Mouse (Mus musculus): ENCODE measurements at regions not wholly inside any gene's neighbourhood (a gene's known extent, or its start where the extent isn't known, plus 50 kb on each side); places are given as distances from the start of the nearest gene placed in this dataset.

DNA sequence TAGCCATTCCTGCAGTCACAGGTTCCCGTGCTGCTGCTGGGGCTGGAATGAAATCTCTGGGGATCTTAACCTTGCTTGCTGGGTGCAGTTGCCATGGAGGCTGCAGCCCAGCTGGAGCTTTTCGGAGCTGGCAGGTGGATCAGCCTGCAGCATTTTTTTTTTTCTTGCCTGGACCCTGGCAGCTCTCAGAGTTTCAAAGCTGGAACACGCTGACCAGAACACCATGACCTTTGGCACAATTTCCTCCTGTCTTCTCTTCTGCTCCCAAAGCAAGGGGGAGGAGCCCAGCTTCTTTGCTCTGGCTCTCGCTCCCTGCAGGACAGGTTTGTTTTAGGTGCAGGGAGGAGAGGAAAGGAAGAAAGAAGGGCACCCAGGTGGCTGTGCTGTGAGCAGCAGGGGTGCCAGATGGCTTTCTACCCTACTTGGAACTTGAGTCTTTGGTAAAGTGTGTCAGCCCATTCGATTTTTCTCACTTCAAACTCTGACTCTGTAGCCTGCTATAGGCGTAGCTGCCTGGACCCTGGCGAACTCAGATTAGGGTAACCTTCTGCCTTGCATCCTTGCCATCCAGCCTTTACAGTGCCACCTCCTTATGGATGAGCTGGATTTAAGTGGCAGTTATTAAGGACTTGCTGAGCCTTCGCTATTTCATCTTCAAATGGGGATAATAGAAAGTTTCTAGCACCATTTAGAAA lies 1372.6 kb upstream of the A1bg start:
- no peaks in the 10 kb centered on the region for H3K79me2 ChIP-seq (ENCODE audit: control insufficient read depth, insufficient read depth)
- TF ChIP-seq USF1 (IDR thresholded peaks at IDR 0.05; ENCODE audit: low read depth) (no peak), POLR2AphosphoS2 (IDR thresholded peaks at IDR 0.05; ENCODE audit: insufficient read length, low read depth) (no peak), MYOG (IDR thresholded peaks at IDR 0.05; ENCODE audit: control insufficient read depth in 1 of 3, insufficient read depth in 1 of 3, insufficient read length in 2 of 3, low read depth in 2 of 3) (no peak), MAX (IDR thresholded peaks at IDR 0.05; ENCODE audit: low read depth) (no peak), SRF (IDR thresholded peaks at IDR 0.05; ENCODE audit: control insufficient read depth, insufficient read length, low read depth) (no peak), CEBPB (IDR thresholded peaks at IDR 0.05; ENCODE audit: insufficient read depth, poor library complexity, severe bottlenecking) (no peak), REST (IDR thresholded peaks at IDR 0.05; ENCODE audit: insufficient read depth, insufficient read length) (no peak), TCF3 (IDR thresholded peaks at IDR 0.05; ENCODE audit: insufficient read length, low read depth) (no peak), MYOD1 (IDR thresholded peaks at IDR 0.05; ENCODE audit: control insufficient read depth in 1 of 3, insufficient read length in 2 of 3, low read depth in 2 of 3) (no peak), TCF12 (IDR thresholded peaks at IDR 0.05; ENCODE audit: insufficient read depth, poor library complexity, severe bottlenecking) (no peak), E2F4 (IDR thresholded peaks at IDR 0.05; ENCODE audit: insufficient read depth) (no peak), POLR2A (IDR thresholded peaks at IDR 0.05; ENCODE audit: insufficient read length, low read depth) (no peak)
- H3K36me3 ChIP-seq (ENCODE audit: control insufficient read depth, insufficient read depth): no peaks in the 10 kb centered on the region
- H3K27me3 ChIP-seq (ENCODE audit: control insufficient read depth, insufficient read depth, insufficient read length): no peaks in the 10 kb centered on the region
- H3ac ChIP-seq (ENCODE audit: control insufficient read depth, insufficient read length): no peak overlapping the region
- no peak overlapping the region for H3K4me2 ChIP-seq (ENCODE audit: low read depth)
- no peak overlapping the region for H3K4me3 ChIP-seq

DNA sequence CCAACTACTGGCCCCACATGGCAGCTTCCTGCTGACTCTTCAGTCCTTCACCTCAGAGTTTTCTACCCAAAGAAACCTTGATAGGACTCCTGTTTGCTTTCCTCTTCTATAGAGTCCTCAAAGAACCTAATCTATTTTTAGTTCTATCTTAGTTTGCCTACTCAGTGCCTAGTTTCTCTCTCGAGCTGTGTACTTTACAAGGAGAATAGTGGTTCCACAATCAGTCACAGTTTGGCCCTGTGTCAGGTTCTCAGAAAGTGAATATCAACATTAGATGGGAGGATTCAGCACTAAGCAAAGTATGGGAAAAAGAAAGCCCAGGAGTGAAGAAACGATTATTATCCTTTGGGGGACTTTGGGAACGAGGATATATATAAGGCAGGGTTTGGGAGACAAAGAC lies 1372.0 kb upstream of the A1bg start:
- Histone ChIP-seq H3ac (ENCODE audit: control insufficient read depth, insufficient read length) (no peak overlapping the region), H3K79me2 (ENCODE audit: control insufficient read depth, insufficient read depth) (no peaks in the 10 kb centered on the region), H3K4me2 (ENCODE audit: low read depth) (no peak overlapping the region), H3K27me3 (ENCODE audit: control insufficient read depth, insufficient read depth, insufficient read length) (no peaks in the 10 kb centered on the region), H3K36me3 (ENCODE audit: control insufficient read depth, insufficient read depth) (no peaks in the 10 kb centered on the region), H3K4me3 (no peak overlapping the region)
- TF ChIP-seq CEBPB (IDR thresholded peaks at IDR 0.05; ENCODE audit: insufficient read depth, poor library complexity, severe bottlenecking) (no peak), REST (IDR thresholded peaks at IDR 0.05; ENCODE audit: insufficient read depth, insufficient read length) (no peak), MYOD1 (IDR thresholded peaks at IDR 0.05; ENCODE audit: control insufficient read depth in 1 of 3, insufficient read length in 2 of 3, low read depth in 2 of 3) (no peak), SRF (IDR thresholded peaks at IDR 0.05; ENCODE audit: control insufficient read depth, insufficient read length, low read depth) (no peak), USF1 (IDR thresholded peaks at IDR 0.05; ENCODE audit: low read depth) (no peak), MYOG (IDR thresholded peaks at IDR 0.05; ENCODE audit: control insufficient read depth in 1 of 3, insufficient read depth in 1 of 3, insufficient read length in 2 of 3, low read depth in 2 of 3) (no peak), MAX (IDR thresholded peaks at IDR 0.05; ENCODE audit: low read depth) (no peak), TCF12 (IDR thresholded peaks at IDR 0.05; ENCODE audit: insufficient read depth, poor library complexity, severe bottlenecking) (no peak), POLR2A (IDR thresholded peaks at IDR 0.05; ENCODE audit: insufficient read length, low read depth) (no peak), TCF3 (IDR thresholded peaks at IDR 0.05; ENCODE audit: insufficient read length, low read depth) (no peak), E2F4 (IDR thresholded peaks at IDR 0.05; ENCODE audit: insufficient read depth) (no peak)

DNA sequence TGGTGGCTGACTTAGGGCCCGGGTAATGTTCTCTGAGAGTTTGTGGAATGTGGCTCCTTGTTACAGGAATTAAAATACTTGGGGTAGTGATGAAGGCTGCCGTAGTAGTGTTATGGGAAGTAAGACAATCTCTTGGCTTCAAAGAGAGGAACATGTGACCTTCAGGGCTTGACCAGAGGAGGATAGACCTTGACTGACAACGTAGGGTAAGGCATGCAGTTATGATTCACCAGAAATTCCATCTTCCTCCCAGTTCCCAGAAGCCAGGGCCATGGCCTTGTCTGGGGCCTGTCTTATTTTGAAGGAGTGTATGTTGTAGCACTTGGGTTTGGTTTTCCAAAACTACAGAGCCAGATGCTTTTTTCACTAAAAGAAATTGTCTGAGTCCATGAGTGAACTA lies 1370.1 kb upstream of the A1bg start:
- Histone ChIP-seq H3K36me3 (ENCODE audit: control insufficient read depth, insufficient read depth) (no peaks in the 10 kb centered on the region), H3K4me2 (ENCODE audit: low read depth) (no peak overlapping the region), H3ac (ENCODE audit: control insufficient read depth, insufficient read length) (no peak overlapping the region), H3K27me3 (ENCODE audit: control insufficient read depth, insufficient read depth, insufficient read length) (no peaks in the 10 kb centered on the region), H3K4me3 (no peak overlapping the region), H3K79me2 (ENCODE audit: control insufficient read depth, insufficient read depth) (no peaks in the 10 kb centered on the region)
- TF ChIP-seq POLR2AphosphoS2 (IDR thresholded peaks at IDR 0.05; ENCODE audit: insufficient read length, low read depth) (no peak), USF1 (IDR thresholded peaks at IDR 0.05; ENCODE audit: low read depth) (peak; percentile 52), E2F4 (IDR thresholded peaks at IDR 0.05; ENCODE audit: insufficient read depth) (no peak)

DNA sequence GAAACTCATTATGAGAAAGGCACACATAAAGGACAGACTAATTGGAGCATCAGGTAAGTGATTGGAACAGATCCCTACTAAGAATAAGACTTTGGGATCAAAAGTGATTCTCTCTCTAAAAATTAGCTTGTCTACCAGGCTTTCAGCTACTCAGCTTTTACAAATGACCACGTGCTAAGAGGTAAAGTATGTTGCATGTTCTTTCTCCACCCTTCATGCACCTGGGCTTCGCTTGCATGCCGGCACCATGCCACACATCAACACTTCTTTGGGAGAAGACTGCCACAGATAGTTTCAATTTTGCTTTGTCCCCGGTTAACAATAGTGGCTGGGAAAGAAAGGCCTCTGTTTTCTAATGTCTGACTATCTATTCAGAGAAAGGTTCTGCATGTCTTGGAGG lies 1367.9 kb upstream of the A1bg start:
- Histone ChIP-seq H3K4me2 (ENCODE audit: low read depth) (no peak overlapping the region), H3K4me3 (no peak overlapping the region), H3K36me3 (ENCODE audit: control insufficient read depth, insufficient read depth) (no peaks in the 10 kb centered on the region), H3K79me2 (ENCODE audit: control insufficient read depth, insufficient read depth) (no peaks in the 10 kb centered on the region), H3ac (ENCODE audit: control insufficient read depth, insufficient read length) (no peak overlapping the region), H3K27me3 (ENCODE audit: control insufficient read depth, insufficient read depth, insufficient read length) (no peaks in the 10 kb centered on the region)
- no peak for TF ChIP-seq MYOD1 (IDR thresholded peaks at IDR 0.05; ENCODE audit: control insufficient read depth in 1 of 3, insufficient read length in 2 of 3, low read depth in 2 of 3)
- no peak for TF ChIP-seq POLR2A (IDR thresholded peaks at IDR 0.05; ENCODE audit: insufficient read length, low read depth)
- TF ChIP-seq USF1 (IDR thresholded peaks at IDR 0.05; ENCODE audit: low read depth): no peak
- no peak for TF ChIP-seq CEBPB (IDR thresholded peaks at IDR 0.05; ENCODE audit: insufficient read depth, poor library complexity, severe bottlenecking)
- TF ChIP-seq SRF (IDR thresholded peaks at IDR 0.05; ENCODE audit: control insufficient read depth, insufficient read length, low read depth): no peak
- no peak for TF ChIP-seq TCF12 (IDR thresholded peaks at IDR 0.05; ENCODE audit: insufficient read depth, poor library complexity, severe bottlenecking)
- TF ChIP-seq TCF3 (IDR thresholded peaks at IDR 0.05; ENCODE audit: insufficient read length, low read depth): no peak
- no peak for TF ChIP-seq POLR2AphosphoS2 (IDR thresholded peaks at IDR 0.05; ENCODE audit: insufficient read length, low read depth)
- no peak for TF ChIP-seq MYOG (IDR thresholded peaks at IDR 0.05; ENCODE audit: control insufficient read depth in 1 of 3, insufficient read depth in 1 of 3, insufficient read length in 2 of 3, low read depth in 2 of 3)
- no peak for TF ChIP-seq E2F4 (IDR thresholded peaks at IDR 0.05; ENCODE audit: insufficient read depth)
- no peak for TF ChIP-seq REST (IDR thresholded peaks at IDR 0.05; ENCODE audit: insufficient read depth, insufficient read length)
- no peak for TF ChIP-seq MAX (IDR thresholded peaks at IDR 0.05; ENCODE audit: low read depth)
